Mouse (Mus musculus): ENCODE measurements around the gene Iqcg. TPM values are rescaled to one million over a fixed set of nuclear protein-coding genes. Genes with fewer than 3 reads are reported as not detected.
A peak's percentile ranks its signal among the peaks of the same experiment; 100 is the strongest.

Iqcg gene
- total and polyA plus RNA-seq, 2 experiments from 2014 or later: 5.1 to 8.3 TPM

DNA sequence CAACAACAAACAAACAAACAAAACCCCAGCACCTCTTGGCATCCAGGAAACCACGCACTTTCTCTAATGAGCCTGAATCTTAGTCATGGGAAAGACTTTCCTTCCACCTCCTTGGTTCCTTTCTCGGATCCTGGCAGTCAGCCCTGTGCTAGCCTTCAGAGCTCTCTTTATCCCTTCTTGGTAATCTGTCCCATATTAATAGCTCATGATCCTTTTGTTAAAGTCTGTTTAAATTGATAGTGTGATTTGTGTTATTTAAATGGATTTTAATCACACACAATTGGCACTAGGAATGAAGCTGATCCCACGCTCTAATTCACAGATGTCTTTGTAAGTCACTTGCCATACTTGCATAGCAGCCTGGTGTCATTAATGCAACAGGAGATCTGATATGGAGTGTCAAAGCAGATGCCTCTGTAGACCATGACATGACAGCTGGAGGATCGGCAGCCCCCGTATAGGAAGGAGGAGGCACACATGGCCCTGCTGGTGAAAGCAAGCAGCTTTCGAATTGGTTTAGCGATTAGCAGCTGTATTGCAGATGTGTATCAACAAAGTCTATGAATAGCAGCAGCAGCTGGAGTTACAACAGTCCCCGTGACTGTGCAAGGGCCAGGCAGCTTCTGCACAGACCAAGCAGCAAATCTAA is 31.4 kb downstream of the Iqcg start:
- Histone ChIP-seq H3K27ac (ENCODE audit: low read depth, low read length) (no peak overlapping the region), H3K27me3 (ENCODE audit: insufficient read depth, low read length) (no peaks in the 10 kb centered on the region), H3K4me3 (ENCODE audit: low read depth, low read length) (no peak overlapping the region), H3K4me1 (ENCODE audit: insufficient read depth, low read length) (no peaks in the 10 kb centered on the region), H3K9me3 (ENCODE audit: low read length) (no peaks in the 10 kb centered on the region), H3K4me2 (ENCODE audit: low read depth, low read length, poor library complexity, severe bottlenecking) (no peak overlapping the region), H3K36me3 (ENCODE audit: insufficient read depth, low read length) (no peaks in the 10 kb centered on the region), H3K9ac (replicated peaks; ENCODE audit: low read length, poor library complexity, severe bottlenecking) (no peak overlapping the region)
- TF ChIP-seq CTCF (IDR thresholded peaks at IDR 0.05): no peak
- DNase-seq (ENCODE audit: low spot score) (peak; percentile 12), ATAC-seq (ENCODE audit: low FRiP score) (no peak)
- WGBS: 70% methylated on average over 8 of the region's 8 CpGs

DNA sequence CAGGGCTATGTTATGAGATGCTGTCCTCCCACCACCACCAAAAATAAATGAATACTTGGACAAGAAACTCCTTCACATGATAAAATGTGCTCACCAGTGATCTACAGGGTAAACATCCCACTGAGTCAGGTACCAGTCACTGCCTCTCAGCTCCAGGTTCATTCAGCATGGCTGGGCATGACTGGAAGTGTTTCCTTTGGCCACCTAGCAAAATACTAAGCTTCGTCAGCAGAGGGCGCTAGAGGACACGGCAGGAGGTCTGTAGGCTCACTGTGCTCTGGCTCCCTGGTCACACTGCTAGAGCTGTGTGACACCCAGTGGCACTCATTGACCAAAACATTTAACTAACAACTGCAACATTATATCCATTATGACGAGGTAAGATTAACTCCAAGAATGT is 32.3 kb downstream of the Iqcg start:
- Histone ChIP-seq H3K9me3 (ENCODE audit: low read length) (no peaks in the 10 kb centered on the region), H3K27ac (ENCODE audit: low read depth, low read length) (no peak overlapping the region), H3K4me3 (ENCODE audit: low read depth, low read length) (no peak overlapping the region), H3K36me3 (ENCODE audit: insufficient read depth, low read length) (no peaks in the 10 kb centered on the region), H3K27me3 (ENCODE audit: insufficient read depth, low read length) (no peaks in the 10 kb centered on the region), H3K4me2 (ENCODE audit: low read depth, low read length, poor library complexity, severe bottlenecking) (no peak overlapping the region), H3K4me1 (ENCODE audit: insufficient read depth, low read length) (no peaks in the 10 kb centered on the region), H3K9ac (replicated peaks; ENCODE audit: low read length, poor library complexity, severe bottlenecking) (no peak overlapping the region)
- peak; percentile 71 for DNase-seq (ENCODE audit: low spot score)
- 0 out of 2 replicates have a peak, but pooled peaks have one; percentile 31 for ATAC-seq (ENCODE audit: low FRiP score)
- WGBS: 2% methylated on average over 4 of the region's 4 CpGs
- peak; percentile 90 for TF ChIP-seq CTCF (IDR thresholded peaks at IDR 0.05)

DNA sequence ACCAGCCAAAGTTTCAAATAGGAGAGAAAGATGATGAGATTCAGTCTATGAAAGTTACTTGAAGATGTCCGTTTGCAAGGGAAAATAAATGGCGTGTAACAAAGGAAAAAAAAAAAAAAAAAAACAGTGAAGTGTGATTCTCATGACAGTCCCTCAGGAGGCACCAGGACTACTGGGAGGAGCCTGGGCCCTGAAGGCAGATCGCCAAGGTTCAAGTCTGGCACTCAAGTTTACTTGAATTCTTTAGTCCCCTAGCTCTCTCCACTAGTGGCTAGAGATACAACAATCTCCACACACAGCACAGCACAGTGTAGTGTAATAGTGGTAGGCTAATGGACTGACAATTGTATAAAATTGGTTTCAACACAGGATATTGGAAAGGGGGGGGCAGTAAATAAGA is 34.6 kb downstream of the Iqcg start:
- no peak for TF ChIP-seq CTCF (IDR thresholded peaks at IDR 0.05)
- 87% methylated on average over 3 of the region's 3 CpGs for WGBS

DNA sequence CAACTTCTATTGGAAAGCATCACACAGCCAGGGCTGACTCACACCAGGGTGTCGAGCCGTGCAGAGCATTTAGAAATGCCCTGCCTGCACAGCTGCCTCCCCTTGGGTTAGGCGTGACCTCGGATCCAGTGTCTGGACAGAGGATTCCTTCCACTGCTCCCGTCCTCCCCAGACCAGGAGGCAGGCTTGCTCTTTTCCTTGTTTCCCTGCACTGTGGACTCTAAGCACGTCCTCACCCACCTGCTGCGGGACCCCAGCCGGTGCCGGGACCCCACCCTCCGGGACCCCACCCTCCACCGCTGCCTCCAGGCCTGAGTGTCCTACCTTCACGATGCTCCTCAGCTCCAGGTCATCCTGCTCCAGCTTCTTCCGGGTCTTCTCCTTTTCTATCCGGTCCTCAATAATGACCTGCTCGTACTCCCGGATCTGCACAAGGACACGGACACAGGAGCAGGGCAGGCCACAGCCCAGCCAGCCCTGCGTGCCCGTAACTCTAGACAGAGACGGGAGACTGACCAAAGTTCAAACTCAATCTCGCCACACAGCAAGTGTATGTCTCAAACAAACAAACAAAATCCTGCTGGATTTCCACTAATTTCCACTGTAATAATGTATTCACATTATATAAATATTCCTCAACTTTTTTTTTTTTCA is 36.8 kb downstream of the Iqcg start:
- Histone ChIP-seq H3K27me3 (ENCODE audit: insufficient read depth, low read length) (no peaks in the 10 kb centered on the region), H3K4me1 (ENCODE audit: insufficient read depth, low read length) (no peaks in the 10 kb centered on the region), H3K9me3 (ENCODE audit: low read length) (no peaks in the 10 kb centered on the region), H3K36me3 (ENCODE audit: insufficient read depth, low read length) (peaks cover 3% of the 10 kb centered on the region; the same call in 1 of the 2 replicates), H3K9ac (replicated peaks; ENCODE audit: low read length, poor library complexity, severe bottlenecking) (no peak overlapping the region), H3K4me2 (ENCODE audit: low read depth, low read length, poor library complexity, severe bottlenecking) (no peak overlapping the region), H3K27ac (ENCODE audit: low read depth, low read length) (no peak overlapping the region), H3K4me3 (ENCODE audit: low read depth, low read length) (no peak overlapping the region)
- WGBS: 73% methylated on average over 21 of the region's 21 CpGs
- no peak for DNase-seq (ENCODE audit: low spot score)
- no peak for TF ChIP-seq CTCF (IDR thresholded peaks at IDR 0.05)
- no peak for ATAC-seq (ENCODE audit: low FRiP score)

More for the DNA sequence above, 34.6 kb downstream of the Iqcg start:
- Histone ChIP-seq H3K9ac (replicated peaks; ENCODE audit: low read length, poor library complexity, severe bottlenecking) (no peak overlapping the region), H3K27me3 (ENCODE audit: insufficient read depth, low read length) (no peaks in the 10 kb centered on the region), H3K4me1 (ENCODE audit: insufficient read depth, low read length) (no peaks in the 10 kb centered on the region), H3K27ac (ENCODE audit: low read depth, low read length) (no peak overlapping the region), H3K4me3 (ENCODE audit: low read depth, low read length) (no peak overlapping the region), H3K4me2 (ENCODE audit: low read depth, low read length, poor library complexity, severe bottlenecking) (no peak overlapping the region), H3K9me3 (ENCODE audit: low read length) (no peaks in the 10 kb centered on the region), H3K36me3 (ENCODE audit: insufficient read depth, low read length) (peaks cover 3% of the 10 kb centered on the region; the same call in 1 of the 2 replicates)
- DNase-seq (ENCODE audit: low spot score) (no peak), ATAC-seq (ENCODE audit: low FRiP score) (no peak)

DNA sequence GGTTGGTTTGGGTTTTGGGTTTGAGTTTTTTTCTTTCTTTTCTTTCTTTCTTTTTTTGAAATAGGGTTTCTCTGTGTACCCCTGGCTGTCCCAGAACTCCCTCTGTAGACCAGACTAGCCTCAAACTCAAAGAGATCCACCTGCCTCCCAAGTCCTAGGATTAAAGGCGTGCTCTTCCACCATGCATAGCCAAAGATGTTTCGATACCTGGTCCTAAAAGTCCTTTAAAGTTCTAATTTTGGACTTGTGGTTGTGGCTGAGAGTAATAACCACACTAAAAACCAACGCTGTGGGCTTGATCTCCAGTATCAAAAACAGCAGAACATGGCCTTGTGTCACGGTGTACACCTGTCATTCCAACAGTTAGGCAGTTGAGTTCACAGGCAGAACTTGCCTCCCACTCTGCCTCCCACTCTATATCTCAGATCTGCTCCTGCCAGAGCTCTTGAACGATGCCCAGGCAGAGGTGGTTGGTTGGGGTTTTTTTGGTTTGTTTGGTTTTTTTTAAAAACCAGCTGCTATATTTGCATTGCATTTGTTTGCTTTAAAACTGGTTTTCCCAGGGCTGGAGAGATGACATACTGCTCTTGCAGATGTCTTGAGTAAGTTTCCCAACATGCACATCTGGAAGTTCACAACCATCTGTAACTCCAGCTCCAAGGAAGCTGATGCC is 38.2 kb downstream of the Iqcg start:
- Histone ChIP-seq H3K9me3 (ENCODE audit: low read length) (no peaks in the 10 kb centered on the region), H3K9ac (replicated peaks; ENCODE audit: low read length, poor library complexity, severe bottlenecking) (no peak overlapping the region), H3K27ac (ENCODE audit: low read depth, low read length) (no peak overlapping the region), H3K36me3 (ENCODE audit: insufficient read depth, low read length) (peaks cover 14% of the 10 kb centered on the region), H3K27me3 (ENCODE audit: insufficient read depth, low read length) (no peaks in the 10 kb centered on the region), H3K4me2 (ENCODE audit: low read depth, low read length, poor library complexity, severe bottlenecking) (no peak overlapping the region), H3K4me1 (ENCODE audit: insufficient read depth, low read length) (no peaks in the 10 kb centered on the region), H3K4me3 (ENCODE audit: low read depth, low read length) (no peak overlapping the region)
- TF ChIP-seq CTCF (IDR thresholded peaks at IDR 0.05): no peak
- ATAC-seq (ENCODE audit: low FRiP score) (no peak), DNase-seq (ENCODE audit: low spot score) (no peak)
- 95% methylated on average over 5 of the region's 5 CpGs for WGBS

DNA sequence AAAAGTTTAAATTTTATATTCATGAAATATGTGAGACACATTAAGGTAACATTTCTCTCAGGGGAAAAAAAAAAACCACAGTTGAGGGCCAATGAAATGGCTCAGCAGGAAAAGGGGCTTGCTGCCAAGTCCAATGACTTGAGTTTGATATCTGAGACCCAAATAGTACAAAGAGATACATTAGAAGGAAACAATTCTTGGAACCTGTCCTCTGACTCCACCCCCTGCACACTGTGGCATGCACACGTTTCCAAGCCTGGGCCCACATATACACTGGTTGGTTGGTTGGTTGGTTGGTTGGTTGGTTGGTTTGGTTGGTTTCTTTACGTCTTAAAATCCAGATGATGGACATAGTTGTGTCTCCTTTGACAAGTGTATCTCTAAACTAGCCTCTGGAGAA is 40.0 kb downstream of the Iqcg start:
- H3K4me1 ChIP-seq (ENCODE audit: insufficient read depth, low read length): no peaks in the 10 kb centered on the region
- no peaks in the 10 kb centered on the region for H3K9me3 ChIP-seq (ENCODE audit: low read length)
- no peak overlapping the region for H3K27ac ChIP-seq (ENCODE audit: low read depth, low read length)
- H3K9ac ChIP-seq (replicated peaks; ENCODE audit: low read length, poor library complexity, severe bottlenecking): no peak overlapping the region
- H3K4me3 ChIP-seq (ENCODE audit: low read depth, low read length): no peak overlapping the region
- H3K36me3 ChIP-seq (ENCODE audit: insufficient read depth, low read length): peaks cover 21% of the 10 kb centered on the region
- TF ChIP-seq CTCF (IDR thresholded peaks at IDR 0.05): no peak
- no peak overlapping the region for H3K4me2 ChIP-seq (ENCODE audit: low read depth, low read length, poor library complexity, severe bottlenecking)
- WGBS: 91% methylated on average over 2 of the region's 2 CpGs
- no peaks in the 10 kb centered on the region for H3K27me3 ChIP-seq (ENCODE audit: insufficient read depth, low read length)
- no peak for ATAC-seq (ENCODE audit: low FRiP score)
- DNase-seq (ENCODE audit: low spot score): no peak
